Mouse (Mus musculus): ENCODE results near the gene Pygb.

Gene Pygb

DNA sequence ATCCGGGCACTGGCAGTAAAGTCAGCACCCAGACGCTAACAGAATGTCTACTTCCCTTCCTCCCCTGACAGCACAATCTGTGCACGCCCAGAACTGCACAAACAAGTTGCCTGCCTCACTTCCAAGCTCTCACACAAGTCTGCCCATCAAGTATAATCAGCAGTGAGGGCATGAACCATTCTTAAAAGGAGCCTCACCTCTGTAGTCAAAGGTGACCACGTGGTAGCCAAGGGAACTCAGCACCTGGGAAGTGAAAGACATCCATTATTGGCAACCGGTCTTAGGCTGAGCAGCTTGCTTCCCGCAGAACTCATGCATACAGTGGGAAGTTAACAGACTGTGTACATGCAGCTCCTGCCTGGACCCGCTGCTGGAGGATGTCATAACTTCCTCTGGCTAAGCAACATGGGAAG, 55.5 kb downstream of the Pygb start:
- DNase-seq (ENCODE audit: low spot score) = peak; percentile 68

GRCm38 (mm10) chr2:150844798-150845197, 58.3 kb downstream of the Pygb start:
- DNase-seq (ENCODE audit: low spot score) = peak; percentile 65

DNA sequence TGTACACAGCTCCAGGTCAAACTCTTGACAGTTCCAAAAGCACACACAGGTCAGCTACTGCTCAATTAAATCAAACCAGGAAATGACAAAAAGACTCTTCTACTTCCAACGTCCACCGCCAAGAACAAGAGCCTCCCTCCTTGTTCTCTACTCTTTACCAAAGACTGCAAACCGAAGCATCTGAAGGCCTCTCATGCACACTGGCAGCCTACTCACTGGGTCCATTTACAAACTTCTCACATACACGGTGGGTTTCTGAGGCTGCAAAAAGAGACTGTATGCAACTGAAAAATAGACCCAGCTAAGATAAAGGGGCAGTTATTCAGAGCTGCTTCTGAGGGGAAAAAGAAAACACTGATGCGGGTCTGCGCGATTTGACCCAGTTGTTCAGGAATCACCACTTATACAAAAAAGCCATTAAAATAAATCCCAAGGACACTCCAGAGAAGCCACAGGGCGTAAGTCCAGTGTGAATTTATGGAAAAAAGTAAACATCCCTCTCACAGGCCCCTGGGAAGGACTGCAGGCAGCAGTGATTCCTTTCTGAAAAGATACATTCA, 61.0 kb downstream of the Pygb start:
- DNase-seq (ENCODE audit: low spot score) = no peak

DNA sequence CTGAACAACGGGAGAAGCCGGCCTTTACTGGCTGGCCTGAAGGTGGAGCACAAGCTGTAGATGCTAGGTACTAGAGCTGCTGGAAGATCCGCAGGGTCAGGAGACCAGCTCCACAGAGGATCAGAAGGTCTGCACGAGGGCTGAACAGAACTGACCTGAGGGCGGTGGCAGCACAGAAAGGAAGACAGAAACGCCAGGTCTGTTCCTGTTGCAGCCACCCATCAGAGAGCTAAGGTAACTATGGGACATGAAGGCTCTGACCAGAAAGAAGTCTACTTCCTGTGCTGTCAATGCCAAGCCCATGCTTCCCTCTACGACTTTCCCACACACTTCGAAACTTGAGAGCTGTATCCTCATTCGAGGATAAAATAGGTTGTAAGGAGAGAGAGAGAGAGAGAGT, 64.7 kb downstream of the Pygb start:
- DNase-seq (ENCODE audit: low spot score) = no peak

DNA sequence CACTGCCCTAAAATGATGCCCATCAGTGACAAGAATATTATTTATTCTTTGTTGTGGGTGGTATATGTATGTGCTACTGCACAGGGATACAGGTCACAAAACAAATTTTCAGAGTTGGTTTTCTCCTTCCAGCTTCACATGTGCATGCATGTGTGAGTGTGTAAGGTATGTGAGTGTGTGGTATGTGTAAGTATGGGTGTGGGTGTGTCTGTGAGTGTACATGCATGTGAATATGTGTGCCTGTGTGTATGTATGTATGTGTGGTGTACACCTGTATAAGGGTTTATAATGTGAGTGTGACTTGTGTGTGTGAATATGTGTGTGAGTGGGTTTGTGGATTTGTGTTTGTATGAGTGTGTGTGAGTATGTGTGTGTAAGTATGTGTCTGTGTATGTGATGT, 68.7 kb downstream of the Pygb start:
- DNase-seq (ENCODE audit: low spot score) = no peak

DNA sequence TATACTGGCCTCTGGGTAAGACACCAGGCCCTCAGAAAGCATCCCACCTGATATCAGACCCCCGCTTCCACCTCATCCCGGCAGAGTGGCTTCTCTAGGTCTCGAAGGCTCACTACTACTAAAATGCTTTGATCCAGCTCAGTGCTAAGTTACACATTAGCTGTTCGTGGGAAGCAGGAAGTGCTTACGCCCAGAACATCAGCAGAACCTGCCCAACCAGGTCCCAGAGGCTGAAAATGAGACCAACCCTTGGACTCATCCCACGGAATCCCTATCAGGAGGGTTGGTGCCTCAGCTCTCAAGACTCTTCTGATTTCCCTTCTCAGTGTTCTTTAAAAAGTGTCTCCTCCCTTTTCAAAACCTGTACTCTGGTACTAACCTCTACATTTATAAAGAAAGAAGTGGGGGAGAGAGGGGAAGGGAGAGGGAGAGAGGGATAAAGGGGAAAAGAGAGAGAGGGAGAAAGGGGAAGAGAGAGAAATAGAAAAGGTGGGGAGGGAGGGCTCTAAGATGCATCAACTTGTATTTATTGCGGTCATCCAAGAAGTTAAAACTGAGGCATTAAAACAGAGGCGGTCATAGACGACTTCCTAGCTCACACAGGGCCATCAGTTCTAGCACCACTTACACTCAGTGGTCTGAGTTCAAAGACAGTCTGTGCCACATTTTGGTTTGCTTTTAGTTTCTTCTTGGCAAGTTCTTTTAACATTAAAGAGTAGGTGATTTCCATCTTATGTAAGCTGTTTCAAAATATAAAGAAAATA, 72.4 kb downstream of the Pygb start:
- no peak for DNase-seq (ENCODE audit: low spot score)

- no peak for DNase-seq (ENCODE audit: low spot score)
These were observed 73.4 kb downstream of the Pygb start for GRCm38 (mm10) chr2:150859709-150860470.

GRCm38 (mm10) chr2:150861128-150861527, 74.6 kb downstream of the Pygb start:
- no peak for DNase-seq (ENCODE audit: low spot score)

- no peak for DNase-seq (ENCODE audit: low spot score)
These were observed 80.5 kb downstream of the Pygb start for GRCm38 (mm10) chr2:150867021-150867420.

DNA sequence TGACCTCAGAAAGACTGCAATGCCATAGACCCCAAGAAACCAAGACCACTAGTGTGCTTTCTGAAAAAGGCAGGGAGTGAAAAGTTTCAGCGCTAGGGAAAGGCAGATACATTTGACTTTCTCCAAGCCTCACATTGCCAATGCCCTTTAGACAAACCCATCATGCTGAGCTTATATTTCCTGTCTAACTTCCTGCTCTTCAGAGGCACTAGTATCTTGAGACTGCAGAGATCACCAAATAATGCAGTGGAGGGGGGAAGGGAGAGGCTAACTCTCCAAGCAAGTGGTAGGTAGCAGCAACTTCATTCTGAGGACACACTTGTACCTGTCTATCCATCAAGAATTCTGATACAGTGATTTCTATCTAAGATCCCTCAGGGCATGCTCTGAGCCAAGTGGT, 82.9 kb downstream of the Pygb start:
- DNase-seq (ENCODE audit: low spot score) = no peak

GRCm38 (mm10) chr2:150874508-150874907, 88.0 kb downstream of the Pygb start:
- DNase-seq (ENCODE audit: low spot score) = no peak

DNA sequence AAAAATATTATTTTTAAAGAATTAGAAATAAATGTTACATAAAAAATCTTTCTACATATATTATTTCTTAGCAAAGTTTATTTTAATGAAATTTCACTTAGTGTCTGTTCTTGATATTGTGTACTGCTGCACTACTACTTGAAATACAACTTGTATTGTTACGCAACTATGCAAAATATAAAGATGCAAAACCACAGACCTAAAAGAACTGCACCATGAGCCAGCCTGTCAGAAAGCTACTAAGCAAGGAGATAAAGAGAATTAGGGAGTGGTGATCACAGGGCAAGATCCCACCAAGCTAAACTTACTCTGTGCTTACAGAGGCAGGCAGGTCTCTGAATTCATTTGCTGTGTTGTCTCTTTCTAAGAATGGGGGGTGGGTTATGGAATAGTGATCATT, 88.7 kb downstream of the Pygb start:
- no peak for DNase-seq (ENCODE audit: low spot score)

DNA sequence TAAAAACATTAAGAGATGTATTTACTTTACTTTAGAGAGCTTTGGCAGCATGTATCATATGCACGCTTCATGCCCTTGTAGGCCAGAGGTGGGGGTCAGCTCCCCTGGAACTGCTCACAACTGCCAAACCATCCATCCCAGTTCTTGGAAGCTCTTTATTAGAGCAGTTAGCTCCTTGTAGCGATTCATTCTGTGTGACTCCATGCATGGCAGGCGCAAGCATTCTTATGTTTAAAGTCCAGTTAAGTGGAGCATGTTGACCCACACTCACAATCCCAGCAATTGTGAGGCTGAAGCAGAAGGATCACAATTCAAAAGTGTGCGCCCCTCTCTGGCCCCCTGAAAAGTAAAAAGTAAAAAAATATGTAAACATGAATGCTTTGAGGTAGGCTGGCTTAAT, 91.0 kb downstream of the Pygb start:
- no peak for DNase-seq (ENCODE audit: low spot score)

Measured in layer of hippocampus, adult 9-10 months (tissue).